Mouse (Mus musculus): ENCODE results near the gene Tnfrsf14. TPM values are rescaled to one million over a fixed set of nuclear protein-coding genes. Genes with fewer than 3 reads are reported as not detected.

The Tnfrsf14 gene
- polyA plus RNA-seq, 1 experiment from 2014 or later: 20.0 TPM

GRCm38 (mm10) chr4:154963901-154964580 lies 35.7 kb upstream of the Tnfrsf14 start, which contains the start of gene Pank4:
Gene Pank4, plus strand, starts transcription at chr4:154964123.
- Histone ChIP-seq H3K4me2 (ENCODE audit: low read depth, low read length) (peak within 1 kb of the TSS; percentile 98), H3K4me1 (ENCODE audit: insufficient read depth) (peaks cover 46% of the 10 kb centered on the region), H3K27ac (ENCODE audit: low read depth) (peak within 1 kb of the TSS; percentile 80), H3K36me3 (replicated peaks; ENCODE audit: insufficient read depth, low read length) (peaks cover 16% of the 10 kb centered on the region), H3K27me3 (ENCODE audit: insufficient read depth, low read length) (peaks cover 46% of the 10 kb centered on the region), H3K9me3 (ENCODE audit: low read length) (no peaks in the 10 kb centered on the region), H3K9ac (replicated peaks) (peak within 1 kb of the TSS; percentile 91), H3K4me3 (ENCODE audit: low read depth, low read length) (peak within 1 kb of the TSS; percentile 95)
- WGBS (ENCODE audit: insufficient replicate concordance): under 1% methylated on average over 66 of the region's 66 CpGs
- DNase-seq (peak; percentile 91), ATAC-seq (peak; percentile 91)
- no peak for TF ChIP-seq EP300 (IDR thresholded peaks at IDR 0.05; ENCODE audit: low read depth)
- no peak for TF ChIP-seq CTCF (IDR thresholded peaks at IDR 0.05; ENCODE audit: low read depth)

GRCm38 (mm10) chr4:154963190-154963836 lies 35.0 kb upstream of the Tnfrsf14 start:
- no peak for TF ChIP-seq EP300 (IDR thresholded peaks at IDR 0.05; ENCODE audit: low read depth)
- TF ChIP-seq CTCF (IDR thresholded peaks at IDR 0.05; ENCODE audit: low read depth): no peak
- H3K27ac ChIP-seq (ENCODE audit: low read depth): no peak overlapping the region
- DNase-seq (no peak), ATAC-seq (no peak)
- peak overlapping the region; percentile 98 for H3K4me2 ChIP-seq (ENCODE audit: low read depth, low read length)
- peaks cover 46% of the 10 kb centered on the region for H3K4me1 ChIP-seq (ENCODE audit: insufficient read depth)
- H3K4me3 ChIP-seq (ENCODE audit: low read depth, low read length): peak overlapping the region; percentile 95
- peaks cover 53% of the 10 kb centered on the region for H3K27me3 ChIP-seq (ENCODE audit: insufficient read depth, low read length)
- H3K9ac ChIP-seq (replicated peaks): no peak overlapping the region
- no peaks in the 10 kb centered on the region for H3K9me3 ChIP-seq (ENCODE audit: low read length)
- WGBS (ENCODE audit: insufficient replicate concordance): 54% methylated on average over 11 of the region's 11 CpGs
- peaks cover 14% of the 10 kb centered on the region for H3K36me3 ChIP-seq (replicated peaks; ENCODE audit: insufficient read depth, low read length)

GRCm38 (mm10) chr4:154962683-154963082 lies 34.3 kb upstream of the Tnfrsf14 start:
- peaks cover 46% of the 10 kb centered on the region for H3K4me1 ChIP-seq (ENCODE audit: insufficient read depth)
- no peaks in the 10 kb centered on the region for H3K9me3 ChIP-seq (ENCODE audit: low read length)
- no peak for TF ChIP-seq CTCF (IDR thresholded peaks at IDR 0.05; ENCODE audit: low read depth)
- no peak for TF ChIP-seq EP300 (IDR thresholded peaks at IDR 0.05; ENCODE audit: low read depth)
- DNase-seq (no peak), ATAC-seq (no peak)
- H3K27ac ChIP-seq (ENCODE audit: low read depth): no peak overlapping the region
- H3K9ac ChIP-seq (replicated peaks): no peak overlapping the region
- H3K36me3 ChIP-seq (replicated peaks; ENCODE audit: insufficient read depth, low read length): peaks cover 10% of the 10 kb centered on the region
- H3K4me2 ChIP-seq (ENCODE audit: low read depth, low read length): no peak overlapping the region
- 80% methylated on average over 7 of the region's 7 CpGs for WGBS (ENCODE audit: insufficient replicate concordance)
- H3K4me3 ChIP-seq (ENCODE audit: low read depth, low read length): no peak overlapping the region
- peaks cover 59% of the 10 kb centered on the region for H3K27me3 ChIP-seq (ENCODE audit: insufficient read depth, low read length)

DNA sequence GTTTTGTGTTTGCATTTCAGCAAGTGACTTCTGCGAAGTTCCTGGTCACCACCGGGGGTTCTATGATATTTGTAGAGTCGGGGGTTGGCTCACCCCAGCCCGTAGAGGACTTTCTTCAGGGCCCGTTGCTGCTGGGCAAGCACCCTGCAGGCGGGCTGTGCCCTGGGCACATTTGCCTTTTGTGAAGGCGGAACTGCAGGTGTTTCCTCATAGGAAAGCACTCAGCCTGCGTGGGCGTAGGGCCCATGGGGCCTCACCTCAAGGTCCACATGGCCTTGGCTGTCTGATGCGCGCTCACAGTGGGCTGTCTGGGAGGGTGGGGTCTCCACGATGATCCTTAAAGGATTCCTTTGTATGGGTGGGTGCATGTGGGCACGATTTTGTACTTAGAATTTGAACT lies 33.5 kb upstream of the Tnfrsf14 start:
- Histone ChIP-seq H3K4me2 (ENCODE audit: low read depth, low read length) (peak overlapping the region; percentile 68), H3K9ac (replicated peaks) (no peak overlapping the region), H3K9me3 (ENCODE audit: low read length) (no peaks in the 10 kb centered on the region), H3K27me3 (ENCODE audit: insufficient read depth, low read length) (peaks cover 67% of the 10 kb centered on the region), H3K27ac (ENCODE audit: low read depth) (peak overlapping the region; percentile 48; the same call in 1 of the 2 replicates), H3K4me1 (ENCODE audit: insufficient read depth) (peaks cover 46% of the 10 kb centered on the region), H3K36me3 (replicated peaks; ENCODE audit: insufficient read depth, low read length) (peaks cover 7% of the 10 kb centered on the region; the same call in 1 of the 2 replicates), H3K4me3 (ENCODE audit: low read depth, low read length) (peak overlapping the region; percentile 51)
- 13% methylated on average over 13 of the region's 13 CpGs for WGBS (ENCODE audit: insufficient replicate concordance)
- TF ChIP-seq CTCF (IDR thresholded peaks at IDR 0.05; ENCODE audit: low read depth): no peak
- TF ChIP-seq EP300 (IDR thresholded peaks at IDR 0.05; ENCODE audit: low read depth): no peak
- DNase-seq: peak; percentile 58
- ATAC-seq: no peak

- 2% methylated on average over 47 of the region's 47 CpGs for WGBS (ENCODE audit: insufficient replicate concordance)
- H3K9ac ChIP-seq (replicated peaks): peak overlapping the region; percentile 31; the same call in 1 of the 2 replicates
Measured at GRCm38 (mm10) chr4:154961226-154961738, 32.9 kb upstream of the Tnfrsf14 start.

DNA sequence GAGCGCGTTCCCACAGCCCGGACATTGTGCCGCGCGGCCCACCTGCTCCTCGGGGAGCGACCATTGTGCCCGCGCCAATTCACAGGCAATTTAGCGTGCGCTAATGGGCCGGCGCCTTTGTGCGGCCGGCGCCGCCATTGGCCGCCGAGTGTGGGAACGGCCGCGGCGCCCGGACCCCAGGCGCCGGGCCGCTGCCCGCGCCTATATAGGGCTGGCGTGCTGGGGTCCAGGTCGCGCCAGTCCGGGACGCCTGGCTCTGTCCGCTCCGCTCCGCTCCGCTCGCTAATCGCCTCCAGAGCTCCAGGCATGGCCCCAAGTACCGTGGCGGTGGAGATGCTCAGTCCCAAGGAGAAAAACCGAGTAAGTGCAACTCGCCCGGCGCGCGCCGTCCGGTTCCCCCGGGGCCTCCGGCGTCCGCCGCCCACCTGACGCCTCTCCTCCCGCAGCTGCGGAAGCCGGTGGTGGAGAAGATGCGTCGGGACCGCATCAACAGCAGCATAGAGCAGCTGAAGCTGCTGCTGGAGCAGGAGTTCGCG lies 32.4 kb upstream of the Tnfrsf14 start, which contains the start of gene Hes5:
Gene Hes5 (plus strand): TSS at position 234 of the 536 bp plus-strand sequence.
- no peak for DNase-seq
- whole genome bisulfite sequencing (ENCODE audit: insufficient replicate concordance): under 1% methylated on average over 65 of the region's 65 CpGs
- no peaks in the 10 kb centered on the region for H3K9me3 ChIP-seq (ENCODE audit: low read length)
- peaks cover 71% of the 10 kb centered on the region for H3K27me3 ChIP-seq (ENCODE audit: insufficient read depth, low read length)
- no peaks in the 10 kb centered on the region for H3K36me3 ChIP-seq (replicated peaks; ENCODE audit: insufficient read depth, low read length)
- TF ChIP-seq CTCF (IDR thresholded peaks at IDR 0.05; ENCODE audit: low read depth) (no peak), EP300 (IDR thresholded peaks at IDR 0.05; ENCODE audit: low read depth) (no peak)
- H3K4me2 ChIP-seq (ENCODE audit: low read depth, low read length): peak within 1 kb of the TSS; percentile 68
- no peak for ATAC-seq
- H3K27ac ChIP-seq (ENCODE audit: low read depth): peak within 1 kb of the TSS; percentile 48; the same call in 1 of the 2 replicates
- H3K4me3 ChIP-seq (ENCODE audit: low read depth, low read length): peak within 1 kb of the TSS; percentile 51
- peaks cover 42% of the 10 kb centered on the region for H3K4me1 ChIP-seq (ENCODE audit: insufficient read depth)
- H3K9ac ChIP-seq (replicated peaks): peak within 1 kb of the TSS; percentile 31

More at GRCm38 (mm10) chr4:154961226-154961738, 32.9 kb upstream of the Tnfrsf14 start:
- Histone ChIP-seq H3K9me3 (ENCODE audit: low read length) (no peaks in the 10 kb centered on the region), H3K4me2 (ENCODE audit: low read depth, low read length) (peak overlapping the region; percentile 68), H3K4me1 (ENCODE audit: insufficient read depth) (peaks cover 46% of the 10 kb centered on the region), H3K36me3 (replicated peaks; ENCODE audit: insufficient read depth, low read length) (peaks cover under 1% of the 10 kb centered on the region; the same call in 1 of the 2 replicates), H3K27ac (ENCODE audit: low read depth) (peak overlapping the region; percentile 48; the same call in 1 of the 2 replicates), H3K4me3 (ENCODE audit: low read depth, low read length) (peak overlapping the region; percentile 51), H3K27me3 (ENCODE audit: insufficient read depth, low read length) (peaks cover 71% of the 10 kb centered on the region)
- DNase-seq (peak; percentile 47), ATAC-seq (no peak)
- TF ChIP-seq CTCF (IDR thresholded peaks at IDR 0.05; ENCODE audit: low read depth) (peak; percentile 38; the same call in 1 of the 2 replicates), EP300 (IDR thresholded peaks at IDR 0.05; ENCODE audit: low read depth) (no peak)

All from liver, postnatal 0 days (tissue).